Mouse (Mus musculus) ES-Bruce4 (cell line): ENCODE results near the gene Spin1.

Experiments used
- CTCF ChIP-seq: IDR thresholded peaks from one replicate; pipeline ENCODE4 v1.8.1; 2011; ENCODE audit warnings: low read depth, low read length
- POLR2A ChIP-seq: IDR thresholded peaks from one replicate; pipeline ENCODE4 v1.8.1; 2011; ENCODE audit warnings: low read length; ENCODE audit not compliant: insufficient read depth

GRCm38 (mm10) chr13:51051016-51051415, 49.7 kb upstream of the Spin1 start:
- TF ChIP-seq CTCF, result no peak
- no peak for TF ChIP-seq POLR2A
